Mouse (Mus musculus) hindbrain, embryonic 11.5 days (tissue): Measurements from ENCODE around the gene Prkca. TPM values are rescaled to one million over a fixed set of nuclear protein-coding genes. Genes with fewer than 3 reads are reported as not detected.

Experiments used
- ATAC-seq: fragments of 200-750 bp; cut with Nextera tagmentation; 2 replicates; pipeline ENCODE4 v1.8.0; 2017; ENCODE audit warnings: mild to moderate bottlenecking, moderate TSS enrichment, moderate library complexity; ENCODE audit not compliant: low FRiP score
- DNase-seq: peaks from one replicate; pipeline ENCODE4 v3.0.0-alpha.2; 2015; ENCODE audit warnings: low spot score
- H3K27ac ChIP-seq: fragments of 300-500 bp; sonication (generic); 2 replicates; pipeline ENCODE4 v1.5.1; 2014; ENCODE audit warnings: mild to moderate bottlenecking, low read depth, low read length
- H3K27me3 ChIP-seq: fragments of 300-500 bp; sonication (generic); 2 replicates; pipeline ENCODE4 v1.6.1; 2014; ENCODE audit warnings: mild to moderate bottlenecking, low read length, moderate library complexity, mixed read lengths; ENCODE audit not compliant: control insufficient read depth, insufficient read depth
- H3K36me3 ChIP-seq: fragments of 300-500 bp; sonication (generic); 2 replicates; pipeline ENCODE4 v1.6.1; 2014; ENCODE audit warnings: mild to moderate bottlenecking, low read length, moderate library complexity, mixed read lengths; ENCODE audit not compliant: control insufficient read depth, insufficient read depth
- H3K4me1 ChIP-seq: fragments of 300-500 bp; sonication (generic); replicated peaks from 2 replicates; pipeline ENCODE4 v1.6.1; 2014; ENCODE audit warnings: low read length, mixed read lengths; ENCODE audit not compliant: control insufficient read depth, insufficient read depth
- H3K4me2 ChIP-seq: fragments of 300-500 bp; sonication (generic); replicated peaks from 2 replicates; pipeline ENCODE4 v1.6.1; 2014; ENCODE audit warnings: mild to moderate bottlenecking, low read depth, low read length
- H3K4me3 ChIP-seq: fragments of 300-500 bp; sonication (generic); 2 replicates; pipeline ENCODE4 v1.5.1; 2014; ENCODE audit warnings: low read depth, low read length
- H3K9ac ChIP-seq: fragments of 300-500 bp; sonication (generic); 2 replicates; pipeline ENCODE4 v1.6.1; 2014; ENCODE audit warnings: low read depth, low read length
- H3K9me3 ChIP-seq: fragments of 300-500 bp; sonication (generic); 2 replicates; pipeline ENCODE4 v1.6.1; 2016; ENCODE audit warnings: low read length; ENCODE audit not compliant: control insufficient read depth
- WGBS: fragments of 180-500 bp; shearing (Covaris S2); extraction: QIAGEN DNeasy Blood & Tissue Kit; methylation state at CpG from one replicate; pipeline ENCODE4 v1.1.7; 2014; 5-methylcytosine and 5-hydroxymethylcytosine counted together
- polyA plus RNA-seq: library from polyadenylated mRNA; unstranded; fragments of >200 nt; fragmentation: Nextera tagmentation; extraction: Ambion mirVana; gene quantifications from 2 replicates; pipeline ENCODE4 v1.2.1, GENCODE M21; 2014

Prkca gene
- polyA plus RNA-seq, 1 experiment from 2014 or later, result 4.1 TPM

DNA sequence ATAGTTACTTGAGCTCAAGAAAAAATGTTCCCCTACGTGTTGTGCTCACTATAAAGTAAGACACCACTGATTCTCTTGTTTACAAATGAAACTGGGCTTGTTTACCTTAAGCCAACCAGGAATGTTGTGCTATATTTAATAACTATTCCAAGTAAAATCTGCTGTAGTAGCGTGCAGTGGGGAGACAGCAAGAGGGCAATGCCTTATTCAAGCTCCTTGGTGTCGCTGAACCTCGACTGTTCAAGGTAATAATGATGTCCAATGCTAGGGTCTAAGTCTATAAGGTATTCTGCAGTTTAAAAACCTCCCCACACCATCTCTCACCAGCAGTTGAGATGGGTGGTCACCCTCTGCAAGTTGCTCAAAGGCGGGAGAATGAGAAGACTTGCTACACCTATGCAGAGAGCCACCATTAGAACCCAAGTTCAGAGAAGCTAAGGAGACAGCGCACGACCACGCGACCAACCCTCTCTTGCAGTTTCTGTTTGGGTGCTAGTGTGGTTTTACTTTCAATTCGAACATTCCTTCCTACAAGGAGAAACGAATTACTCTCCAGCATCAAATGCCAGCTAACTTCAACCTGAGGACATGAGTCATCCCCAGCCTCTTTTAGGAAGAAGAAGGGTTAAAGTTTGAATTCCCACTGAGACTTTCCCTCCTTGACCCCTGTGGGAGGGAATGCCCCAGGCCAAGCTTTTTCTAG lies 129.1 kb downstream of the Prkca start:
- 87% methylated on average over 11 of the region's 11 CpGs for WGBS
- Histone ChIP-seq H3K9me3 (no peaks in the 10 kb centered on the region), H3K4me3 (no peak overlapping the region), H3K36me3 (no peaks in the 10 kb centered on the region), H3K27ac (no peak overlapping the region), H3K4me1 (0 out of 2 replicates have a peak, but pooled peaks cover 2% of the 10 kb centered on the region), H3K27me3 (no peaks in the 10 kb centered on the region), H3K4me2 (no peak overlapping the region), H3K9ac (no peak overlapping the region)
- DNase-seq (no peak), ATAC-seq (no peak)

DNA sequence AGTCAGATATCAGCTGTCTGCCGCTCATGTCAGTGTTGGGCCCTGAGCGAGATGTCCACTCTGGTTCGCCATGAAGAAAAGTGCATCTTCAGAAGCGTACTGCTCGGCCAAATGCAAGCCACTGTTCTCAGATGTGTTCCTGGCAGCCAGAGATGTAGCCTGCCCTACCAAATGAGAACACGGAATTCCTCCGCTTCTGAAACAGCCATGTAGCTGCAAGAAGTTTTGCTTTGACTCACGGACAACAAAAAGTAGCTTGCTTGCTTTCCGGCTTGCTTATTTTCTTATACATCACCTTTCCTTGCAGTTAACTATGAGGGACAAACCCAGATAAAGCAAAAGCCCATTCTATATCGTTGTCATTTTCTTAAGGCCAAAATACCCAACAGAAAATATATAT lies 129.9 kb downstream of the Prkca start:
- Histone ChIP-seq H3K4me2 (no peak overlapping the region), H3K27ac (no peak overlapping the region), H3K4me1 (0 out of 2 replicates have a peak, but pooled peaks cover 2% of the 10 kb centered on the region), H3K36me3 (no peaks in the 10 kb centered on the region), H3K4me3 (no peak overlapping the region), H3K9ac (no peak overlapping the region), H3K27me3 (0 out of 2 replicates have a peak, but pooled peaks cover 2% of the 10 kb centered on the region), H3K9me3 (no peaks in the 10 kb centered on the region)
- no peak for ATAC-seq
- DNase-seq, result no peak
- 95% methylated on average over 10 of the region's 10 CpGs for WGBS

DNA sequence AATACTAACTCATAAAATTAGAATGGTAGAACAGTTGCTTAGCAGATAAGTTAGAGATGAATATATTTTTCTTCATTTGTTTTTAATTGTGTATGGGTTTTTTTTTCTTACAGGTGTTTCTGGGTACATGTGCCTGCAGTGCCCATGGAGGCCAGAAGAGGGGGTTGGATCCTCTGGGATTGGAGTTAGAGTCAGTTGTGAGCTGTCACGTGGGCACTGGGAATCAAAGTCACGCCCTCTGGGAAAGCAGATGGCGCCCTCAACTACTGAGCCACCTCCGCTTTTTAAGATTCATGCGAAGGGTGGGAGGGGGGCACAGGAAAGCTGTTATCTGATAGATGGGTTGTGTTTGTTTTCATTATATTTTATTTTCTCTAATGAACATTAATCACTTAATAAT lies 131.1 kb downstream of the Prkca start:
- H3K9ac ChIP-seq, result no peak overlapping the region
- 0 out of 2 replicates have a peak, but pooled peaks cover 2% of the 10 kb centered on the region for H3K4me1 ChIP-seq
- no peaks in the 10 kb centered on the region for H3K36me3 ChIP-seq
- WGBS, result 92% methylated on average over 5 of the region's 5 CpGs
- no peaks in the 10 kb centered on the region for H3K9me3 ChIP-seq
- no peak overlapping the region for H3K27ac ChIP-seq
- 0 out of 2 replicates have a peak, but pooled peaks cover 2% of the 10 kb centered on the region for H3K27me3 ChIP-seq
- DNase-seq, result no peak
- ATAC-seq, result no peak
- H3K4me2 ChIP-seq, result no peak overlapping the region
- H3K4me3 ChIP-seq, result no peak overlapping the region

DNA sequence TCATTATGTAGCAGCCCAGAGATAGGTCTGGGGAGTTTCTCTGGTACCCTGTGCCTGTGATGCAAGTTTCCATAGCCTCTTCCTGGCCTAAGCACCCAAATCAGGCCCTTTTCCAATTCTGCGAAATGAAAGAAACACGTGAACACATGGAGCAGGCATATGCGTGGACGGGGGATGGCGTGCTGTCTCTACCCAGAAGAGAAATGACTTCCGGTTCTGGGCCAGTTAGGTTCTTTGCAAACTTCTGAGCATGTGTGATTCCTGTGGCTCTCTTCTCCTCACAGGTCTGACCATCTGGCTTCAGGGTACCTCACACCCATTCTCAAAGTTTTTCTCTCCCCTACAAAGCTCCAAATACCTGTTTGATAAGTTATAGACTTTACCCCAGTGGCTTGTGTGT lies 131.7 kb downstream of the Prkca start:
- no peaks in the 10 kb centered on the region for H3K36me3 ChIP-seq
- H3K4me3 ChIP-seq, result no peak overlapping the region
- H3K9ac ChIP-seq, result no peak overlapping the region
- WGBS, result 91% methylated on average over 6 of the region's 6 CpGs
- H3K27ac ChIP-seq, result no peak overlapping the region
- ATAC-seq (no peak), DNase-seq (no peak)
- H3K4me1 ChIP-seq, result 0 out of 2 replicates have a peak, but pooled peaks cover 2% of the 10 kb centered on the region
- no peak overlapping the region for H3K4me2 ChIP-seq
- H3K9me3 ChIP-seq, result no peaks in the 10 kb centered on the region
- 0 out of 2 replicates have a peak, but pooled peaks cover 2% of the 10 kb centered on the region for H3K27me3 ChIP-seq

DNA sequence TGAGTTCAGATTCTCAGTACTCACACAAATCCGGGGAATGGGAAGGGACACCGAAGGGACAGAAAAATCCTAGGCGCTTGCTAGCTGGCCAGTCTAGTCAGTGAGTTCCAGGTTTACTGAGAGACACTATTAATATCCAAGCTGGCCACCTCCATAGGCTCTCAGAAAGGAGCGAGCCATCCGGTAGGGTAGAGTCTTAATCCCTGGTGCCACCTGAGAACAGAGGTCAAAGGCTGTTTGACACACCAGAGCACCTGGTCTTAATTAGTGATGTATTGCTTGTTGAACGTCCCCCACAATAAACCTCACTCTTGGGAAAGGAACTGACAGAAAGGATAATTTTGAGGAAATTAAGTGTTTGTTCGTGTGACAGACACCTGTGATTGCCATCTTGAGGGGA lies 133.0 kb downstream of the Prkca start:
- DNase-seq (no peak), ATAC-seq (no peak)
- 85% methylated on average over 7 of the region's 7 CpGs for WGBS
- 0 out of 2 replicates have a peak, but pooled peaks cover 2% of the 10 kb centered on the region for H3K27me3 ChIP-seq
- H3K9me3 ChIP-seq, result no peaks in the 10 kb centered on the region
- H3K4me2 ChIP-seq, result no peak overlapping the region
- H3K27ac ChIP-seq, result no peak overlapping the region
- no peak overlapping the region for H3K9ac ChIP-seq
- no peaks in the 10 kb centered on the region for H3K36me3 ChIP-seq
- 0 out of 2 replicates have a peak, but pooled peaks cover 2% of the 10 kb centered on the region for H3K4me1 ChIP-seq
- no peak overlapping the region for H3K4me3 ChIP-seq

DNA sequence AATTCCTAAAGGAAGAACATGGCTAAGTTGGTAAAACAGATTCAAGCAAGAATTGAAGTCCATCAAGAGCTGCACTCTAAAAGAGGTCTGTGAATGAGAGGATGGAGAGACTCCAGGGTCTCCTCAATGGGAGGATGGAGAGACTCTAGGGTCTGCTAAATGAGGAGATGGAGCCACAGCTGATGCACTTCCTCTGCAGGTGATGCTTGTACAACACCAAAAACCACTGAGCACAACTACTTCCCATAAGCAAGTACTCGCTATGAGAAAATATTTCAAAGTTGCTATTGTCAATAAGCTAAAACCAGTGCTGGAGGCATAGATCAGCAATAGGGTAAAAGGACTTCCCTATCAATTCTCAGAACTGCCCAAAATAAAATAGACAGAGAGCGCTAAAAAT lies 137.1 kb downstream of the Prkca start:
- Histone ChIP-seq H3K4me2 (no peak overlapping the region), H3K4me3 (no peak overlapping the region), H3K9me3 (no peaks in the 10 kb centered on the region), H3K36me3 (no peaks in the 10 kb centered on the region), H3K27me3 (0 out of 2 replicates have a peak, but pooled peaks cover 2% of the 10 kb centered on the region), H3K4me1 (no peaks in the 10 kb centered on the region), H3K27ac (no peak overlapping the region), H3K9ac (no peak overlapping the region)
- no peak for DNase-seq
- ATAC-seq, result no peak
- WGBS, result 94% methylated on average over 2 of the region's 2 CpGs

DNA sequence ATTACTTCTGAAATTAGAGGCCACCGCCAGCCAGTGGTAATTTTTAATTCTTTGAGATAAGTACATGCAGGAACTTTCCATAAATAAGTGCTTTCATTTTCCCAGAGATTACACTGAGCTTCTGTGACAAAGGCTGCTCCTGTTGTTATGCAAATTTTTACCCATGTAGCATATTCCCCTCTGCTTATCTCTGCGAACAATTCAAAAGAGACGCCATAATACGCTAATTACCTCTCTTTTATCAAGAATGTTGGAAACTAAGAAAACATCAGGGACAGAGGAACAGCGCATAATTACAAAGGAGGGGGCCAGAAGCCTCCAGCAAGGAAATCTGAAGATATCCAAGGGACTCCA lies 138.9 kb downstream of the Prkca start:
- H3K9ac ChIP-seq, result no peak overlapping the region
- no peaks in the 10 kb centered on the region for H3K36me3 ChIP-seq
- no peak for ATAC-seq
- no peak overlapping the region for H3K4me2 ChIP-seq
- 32% methylated on average over 5 of the region's 5 CpGs for WGBS
- H3K9me3 ChIP-seq, result no peaks in the 10 kb centered on the region
- 0 out of 2 replicates have a peak, but pooled peaks cover 3% of the 10 kb centered on the region for H3K27me3 ChIP-seq
- no peak for DNase-seq
- H3K27ac ChIP-seq, result no peak overlapping the region
- H3K4me3 ChIP-seq, result no peak overlapping the region
- no peaks in the 10 kb centered on the region for H3K4me1 ChIP-seq

DNA sequence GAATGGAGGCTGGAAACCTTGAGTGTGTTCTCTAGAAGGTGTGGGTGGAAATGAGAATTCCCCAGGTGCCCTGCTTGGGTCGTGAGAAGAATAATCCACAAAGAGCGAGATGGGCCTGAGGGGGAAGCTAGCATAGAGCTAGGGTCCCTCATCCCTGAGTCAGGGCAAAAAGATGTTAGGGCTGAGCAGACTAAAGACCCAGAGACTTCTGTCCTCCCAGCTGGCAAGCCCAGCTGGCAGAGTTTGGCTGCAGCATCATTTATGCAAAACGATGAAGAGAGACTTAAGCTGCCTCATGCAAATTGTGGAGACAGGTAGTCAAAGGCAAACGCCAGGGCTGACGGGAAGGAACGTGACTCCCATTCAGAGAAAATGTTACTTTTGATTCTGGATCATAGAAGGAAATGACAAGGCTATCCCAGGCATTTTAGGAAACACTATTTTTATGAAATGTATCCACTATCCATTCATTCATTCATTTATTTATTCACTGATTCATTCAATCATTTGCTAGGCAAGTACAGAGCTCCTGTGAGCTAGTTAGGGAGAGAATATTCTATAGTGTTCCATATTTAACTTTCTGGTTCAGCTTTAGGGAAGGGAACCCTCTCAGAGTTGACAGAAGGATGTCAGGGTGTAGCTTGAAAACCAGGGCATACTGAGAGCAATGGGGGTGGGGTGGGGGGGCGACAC lies 139.4 kb downstream of the Prkca start:
- no peak overlapping the region for H3K4me2 ChIP-seq
- ATAC-seq, result no peak
- H3K27ac ChIP-seq, result no peak overlapping the region
- no peaks in the 10 kb centered on the region for H3K4me1 ChIP-seq
- 0 out of 2 replicates have a peak, but pooled peaks cover 3% of the 10 kb centered on the region for H3K27me3 ChIP-seq
- H3K9ac ChIP-seq, result no peak overlapping the region
- DNase-seq, result no peak
- 58% methylated on average over 7 of the region's 7 CpGs for WGBS
- no peaks in the 10 kb centered on the region for H3K9me3 ChIP-seq
- H3K36me3 ChIP-seq, result no peaks in the 10 kb centered on the region
- H3K4me3 ChIP-seq, result no peak overlapping the region

DNA sequence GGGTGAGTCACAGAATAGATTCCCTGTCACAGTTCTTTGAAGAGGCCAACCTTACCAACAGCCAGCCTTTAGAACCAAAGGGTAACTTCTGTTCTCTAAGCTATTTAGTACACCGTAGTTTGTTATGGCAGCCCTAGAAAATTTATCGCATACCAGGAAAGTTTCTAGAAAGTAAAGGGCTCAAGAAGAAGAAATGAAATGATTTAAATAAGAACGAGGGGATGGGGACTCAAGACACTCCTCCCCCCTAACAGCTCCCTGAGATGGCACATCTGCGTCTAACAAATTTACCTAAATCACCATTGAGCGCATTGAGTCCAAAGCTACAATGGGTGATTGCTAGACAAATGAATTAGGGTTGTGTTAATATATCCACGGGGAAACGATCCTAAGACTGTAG lies 140.9 kb downstream of the Prkca start:
- no peaks in the 10 kb centered on the region for H3K36me3 ChIP-seq
- 0 out of 2 replicates have a peak, but pooled peaks cover 2% of the 10 kb centered on the region for H3K27me3 ChIP-seq
- H3K9me3 ChIP-seq, result no peaks in the 10 kb centered on the region
- no peak overlapping the region for H3K4me2 ChIP-seq
- H3K27ac ChIP-seq, result no peak overlapping the region
- DNase-seq (no peak), ATAC-seq (no peak)
- H3K4me1 ChIP-seq, result no peaks in the 10 kb centered on the region
- H3K9ac ChIP-seq, result no peak overlapping the region
- H3K4me3 ChIP-seq, result no peak overlapping the region
- whole genome bisulfite sequencing, result 95% methylated on average over 7 of the region's 7 CpGs
